Mouse (Mus musculus): ENCODE results near the gene Lrrc52.

The Lrrc52 gene

DNA sequence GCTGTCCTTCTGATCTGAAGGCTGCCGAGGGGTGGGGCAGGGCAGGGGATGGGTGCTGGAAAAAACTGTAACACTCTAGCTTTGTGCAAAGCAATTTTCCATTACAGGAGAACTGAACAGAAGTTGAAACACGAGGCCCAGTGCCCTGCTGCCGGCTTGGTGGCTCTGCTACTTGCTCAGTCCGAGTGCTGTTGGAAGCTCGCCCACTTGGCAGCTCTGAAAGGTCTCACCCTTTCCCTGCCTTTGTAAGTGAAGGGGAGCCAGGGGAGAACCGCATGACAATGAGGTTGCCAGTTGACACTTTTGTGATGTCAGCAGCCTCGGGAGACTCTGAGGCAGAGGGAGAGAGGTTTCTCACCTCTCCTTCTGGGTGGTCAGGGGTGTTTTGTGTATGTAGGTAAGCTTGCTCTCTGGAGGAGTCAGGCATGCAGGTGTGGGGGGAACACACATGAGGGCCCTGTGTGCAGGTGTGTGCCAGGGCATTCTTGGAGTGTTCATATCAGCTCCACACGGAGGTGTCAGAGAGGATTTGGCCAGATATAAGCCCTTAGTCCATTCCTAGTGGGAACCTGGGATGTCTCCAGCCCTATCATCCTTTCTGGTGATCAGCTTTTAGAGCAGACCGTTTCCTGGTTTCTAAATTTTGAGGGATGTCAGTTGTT lies at the start of gene Lrrc52:
Lrrc52 (minus strand) TSS at position 16 of the 662 bp plus-strand sequence.
- DNase-seq (ENCODE audit: low read depth), result no peak

DNA sequence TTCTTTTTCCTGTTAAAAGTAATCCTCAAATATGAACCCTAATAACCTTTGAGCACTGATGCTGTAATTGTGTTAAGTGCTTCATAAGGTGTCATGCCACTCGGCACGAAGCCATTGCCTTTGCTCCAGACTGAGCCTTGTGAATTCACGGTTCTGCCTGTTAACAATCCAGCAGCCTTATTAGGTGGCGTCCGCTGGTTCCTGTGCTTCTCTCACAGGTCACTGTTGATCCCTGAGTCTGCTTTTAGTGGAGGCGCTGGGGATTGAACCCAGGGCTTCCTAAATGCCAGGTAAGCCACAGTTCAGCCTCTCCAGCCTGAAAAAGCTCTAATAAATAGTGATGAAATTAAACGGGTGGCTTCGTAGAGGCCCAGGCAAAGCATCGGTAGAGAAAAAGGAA lies 45.0 kb upstream of the Lrrc52 start:
- DNase-seq (ENCODE audit: low read depth), result no peak

DNA sequence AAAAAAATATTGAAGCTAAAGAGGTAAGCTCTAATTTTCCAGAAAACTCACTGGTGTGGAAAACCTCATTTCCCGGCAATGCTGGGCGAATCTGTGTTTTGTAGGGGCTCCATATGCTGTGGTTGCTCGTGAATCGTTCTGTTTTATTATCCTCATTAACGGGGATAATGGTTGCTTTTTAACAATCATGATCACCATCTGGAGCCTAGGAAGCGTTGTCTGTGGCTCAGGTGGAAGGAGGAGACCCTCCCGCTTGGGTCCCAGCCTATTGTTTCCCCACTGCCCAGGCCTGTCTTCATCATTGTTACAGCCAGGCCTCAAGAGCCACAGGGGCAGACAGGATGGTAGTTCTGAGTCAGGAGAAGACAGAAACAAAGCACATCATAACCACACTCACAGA lies 39.5 kb upstream of the Lrrc52 start:
- no peak for DNase-seq (ENCODE audit: low read depth)

DNA sequence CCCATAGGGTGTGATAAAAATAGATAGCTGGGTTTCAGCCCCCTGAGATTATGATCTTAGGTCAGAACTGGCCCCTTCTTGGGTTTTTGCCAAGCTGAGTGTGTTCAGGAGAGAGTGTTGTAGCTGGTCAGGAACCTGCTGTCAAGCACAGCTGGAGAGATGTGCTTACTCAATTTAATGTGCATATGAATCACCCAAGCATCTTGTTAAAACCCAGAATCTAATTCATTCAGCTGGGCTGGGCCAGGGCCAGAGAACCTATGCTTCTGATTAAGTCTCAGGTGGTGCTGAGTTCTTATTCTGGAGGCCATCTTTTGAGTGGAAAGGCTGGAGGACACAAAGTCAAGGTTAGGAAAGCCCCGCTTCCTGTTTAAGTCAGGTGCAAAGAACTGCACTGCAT lies 38.8 kb upstream of the Lrrc52 start:
- no peak for DNase-seq (ENCODE audit: low read depth)

DNA sequence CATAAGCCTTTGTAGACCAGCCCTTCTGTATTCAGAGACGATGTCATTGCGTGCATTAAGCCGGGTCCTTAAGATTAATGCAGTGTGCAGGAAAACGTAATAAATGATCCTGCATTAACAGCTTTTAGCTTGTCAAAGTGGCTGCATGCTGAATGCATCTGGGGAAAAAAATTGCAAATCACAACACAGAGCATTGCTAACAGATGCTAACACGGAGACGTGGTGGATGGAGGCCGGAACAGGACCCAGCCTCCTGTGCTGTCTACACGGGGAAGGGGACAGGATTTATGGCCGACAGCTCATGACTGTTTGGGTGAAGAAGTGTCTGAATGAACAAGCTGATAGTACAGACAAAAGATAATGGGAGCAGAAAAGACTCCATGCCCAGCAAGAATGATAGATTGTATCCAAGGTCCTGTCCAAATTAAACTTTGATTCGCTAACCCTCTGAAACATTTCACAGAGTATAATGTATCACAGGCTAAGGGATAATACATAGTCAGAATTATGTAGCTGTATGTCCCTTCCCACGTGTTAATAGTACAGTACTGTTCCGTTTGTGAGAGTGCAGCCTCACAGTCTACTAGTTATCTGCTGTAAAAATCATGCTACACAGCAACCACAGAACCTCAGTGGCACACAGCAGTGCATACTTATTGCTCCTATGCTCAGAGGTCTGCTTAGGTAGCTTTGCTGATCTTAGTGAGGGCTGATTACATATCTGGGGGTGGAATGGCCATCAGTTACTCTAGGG lies 32.7 kb upstream of the Lrrc52 start:
- no peak for DNase-seq (ENCODE audit: low read depth)

DNA sequence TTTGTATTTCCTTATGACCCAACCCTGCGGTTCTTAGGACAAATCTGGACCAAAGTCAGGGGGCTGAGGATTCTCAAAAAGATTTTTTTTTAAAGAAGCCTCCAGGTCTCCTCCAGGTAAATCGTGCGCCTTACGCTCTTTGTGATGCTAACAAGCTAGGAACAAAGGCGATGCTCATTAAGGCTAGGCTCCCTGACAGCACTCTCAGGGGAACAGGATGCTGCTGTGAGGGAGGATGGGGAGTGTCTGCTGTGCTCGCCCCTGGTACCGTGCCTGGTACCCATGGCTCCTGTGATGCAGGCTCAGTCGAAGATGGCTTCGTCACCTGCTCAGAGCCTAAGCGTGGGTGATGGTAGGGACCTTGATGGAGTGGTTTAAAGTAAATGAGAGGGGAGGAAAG lies 31.4 kb upstream of the Lrrc52 start:
- no peak for DNase-seq (ENCODE audit: low read depth)

DNA sequence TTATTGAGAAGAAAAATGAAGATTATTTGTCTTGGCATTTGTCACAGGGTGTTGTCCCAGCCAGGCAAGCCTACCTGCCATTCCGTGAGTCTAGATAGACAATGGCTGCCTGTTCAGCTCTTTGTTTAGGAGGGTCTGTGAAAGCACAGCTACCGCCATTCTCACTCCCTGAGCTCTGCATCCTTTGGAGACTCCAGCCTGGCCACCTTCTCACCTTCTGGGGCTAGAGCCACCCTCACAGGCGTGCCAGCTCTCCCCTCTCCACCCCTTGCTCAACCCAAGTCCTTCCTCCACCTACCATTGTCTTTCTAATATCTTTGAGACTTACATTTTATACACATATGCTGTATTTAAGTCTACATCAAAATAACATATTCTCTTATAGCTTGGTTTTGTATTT lies 31.0 kb upstream of the Lrrc52 start:
- no peak for DNase-seq (ENCODE audit: low read depth)

DNA sequence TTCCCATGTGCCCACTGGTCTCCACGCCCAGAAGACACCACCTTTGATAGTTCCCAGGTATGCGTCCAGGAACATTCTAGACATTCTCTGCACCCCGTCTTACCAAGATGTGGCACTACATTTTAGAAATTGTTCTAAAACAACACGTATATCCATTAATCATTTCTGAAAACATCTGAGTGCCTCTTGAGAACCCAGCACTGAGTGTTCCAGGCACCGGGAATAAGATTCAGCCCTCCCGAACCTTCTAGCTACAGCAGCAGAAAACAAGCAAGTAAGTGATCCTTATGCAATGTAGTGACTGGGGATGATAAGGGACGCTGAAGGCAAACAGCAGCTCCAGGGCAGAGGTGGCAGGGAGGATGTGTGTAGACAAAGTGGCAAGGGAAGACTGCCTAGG lies 24.9 kb upstream of the Lrrc52 start:
- DNase-seq (ENCODE audit: low read depth), result no peak

DNA sequence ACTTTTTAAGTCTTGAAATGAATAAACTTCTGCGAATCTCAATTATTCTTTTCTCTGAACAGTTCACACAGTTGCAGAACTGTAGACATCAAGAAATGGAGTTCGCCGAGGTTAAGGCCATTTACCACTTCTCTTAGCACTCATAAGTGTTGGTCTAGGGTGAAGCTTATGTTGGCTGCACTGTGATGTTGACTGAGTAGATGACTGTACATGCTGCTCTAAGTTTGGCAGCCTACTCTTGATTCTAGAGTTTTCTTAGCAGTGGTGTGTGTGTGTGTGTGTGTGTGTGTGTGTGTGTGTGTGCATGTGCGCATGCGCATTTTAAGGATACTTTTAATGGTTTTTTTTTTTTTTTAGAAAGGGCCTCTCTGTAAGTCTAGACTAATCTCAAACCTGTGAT lies 21.4 kb upstream of the Lrrc52 start:
- no peak for DNase-seq (ENCODE audit: low read depth)

DNA sequence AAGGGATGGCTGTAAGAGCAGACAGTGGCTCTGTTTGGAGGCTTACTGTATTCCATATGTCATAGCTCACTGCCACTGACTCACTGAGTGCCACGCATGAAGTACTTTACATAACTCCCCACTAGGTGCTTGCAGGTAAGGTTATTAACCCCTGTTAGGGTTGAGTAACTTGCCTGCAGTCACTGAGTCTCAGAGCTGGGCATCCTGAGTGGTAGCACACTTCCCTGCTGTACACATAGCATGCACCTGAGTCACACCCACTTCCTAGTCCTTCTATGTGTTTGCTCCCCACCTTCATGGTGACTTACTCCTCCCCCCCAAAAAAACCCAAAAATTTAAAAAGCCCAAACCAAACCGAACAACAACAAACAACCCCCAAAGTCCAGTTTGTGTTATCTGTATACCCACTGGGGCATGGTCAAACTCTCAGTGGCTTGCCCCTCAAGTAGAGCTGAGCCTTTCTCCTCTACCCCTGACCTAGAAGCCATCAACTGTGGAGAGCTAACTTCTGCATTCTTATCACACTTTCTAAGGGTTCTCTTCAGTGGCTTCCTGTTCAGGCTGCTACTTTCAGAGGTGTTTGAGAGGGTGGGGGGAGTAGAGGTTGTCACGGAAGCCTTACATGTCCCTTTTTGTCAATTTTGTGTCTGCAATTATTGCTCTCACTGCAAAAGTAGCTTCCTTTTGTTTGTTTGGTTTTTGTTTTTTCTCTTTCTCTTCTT lies 20.5 kb upstream of the Lrrc52 start:
- no peak for DNase-seq (ENCODE audit: low read depth)

DNA sequence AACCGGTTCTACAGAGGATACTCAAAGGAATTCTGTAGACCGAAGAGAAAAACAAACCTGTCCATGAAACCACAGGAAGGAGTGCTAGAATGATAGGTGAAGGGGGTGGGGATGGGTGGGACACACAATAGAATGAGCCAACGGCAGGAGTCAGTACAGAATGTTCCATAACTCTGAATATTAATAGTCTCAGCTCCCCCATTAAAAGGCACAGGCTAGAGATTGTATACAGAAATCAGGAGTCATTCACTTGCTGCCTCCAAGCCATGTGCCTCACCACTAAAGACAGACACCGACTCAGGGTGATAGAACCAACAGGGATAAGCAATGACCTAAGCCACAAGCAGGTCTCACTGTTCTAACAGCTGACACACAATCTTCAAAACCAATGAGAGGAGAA lies 16.3 kb upstream of the Lrrc52 start:
- DNase-seq (ENCODE audit: low read depth), result no peak

DNA sequence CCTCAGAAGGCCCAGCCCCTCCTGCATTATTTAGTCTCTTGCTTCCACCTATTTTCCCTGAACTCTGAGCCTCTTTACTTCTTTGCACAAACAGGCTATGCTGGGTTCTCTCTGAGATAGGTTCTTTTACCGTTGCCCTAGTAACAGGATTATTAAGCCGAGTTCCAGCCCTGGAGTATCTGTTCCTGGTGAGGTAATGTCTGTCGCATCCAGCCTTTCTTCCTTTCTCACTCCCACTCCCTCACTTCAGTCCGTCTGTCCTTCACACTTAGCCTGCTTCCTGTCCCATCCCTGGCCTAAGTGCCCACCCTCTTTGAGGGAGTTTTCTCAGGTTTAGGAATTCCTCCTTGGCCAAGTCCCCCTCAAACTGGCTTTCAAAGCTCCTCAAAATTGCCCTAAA lies 7.0 kb upstream of the Lrrc52 start:
- no peak for DNase-seq (ENCODE audit: low read depth)

DNA sequence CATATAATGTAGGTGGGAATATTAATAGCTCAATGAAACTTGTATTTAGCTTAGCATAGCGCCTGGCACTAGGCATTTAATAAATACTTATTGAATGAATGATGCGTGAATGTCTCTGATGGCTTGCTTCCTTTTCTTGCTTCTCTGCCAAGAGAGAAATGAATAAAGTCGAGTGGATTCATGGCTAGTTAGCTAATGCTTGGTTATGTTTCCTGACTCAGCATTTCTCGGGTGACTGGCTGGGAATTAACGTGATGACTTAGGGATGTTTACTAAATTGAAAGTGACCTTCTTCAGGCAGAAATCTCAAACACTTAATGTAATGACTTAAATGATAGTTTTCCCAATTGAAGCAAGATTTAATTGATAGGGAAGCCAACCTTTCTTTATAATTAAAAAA lies 1.3 kb upstream of the Lrrc52 start:
- DNase-seq (ENCODE audit: low read depth), result no peak

DNA sequence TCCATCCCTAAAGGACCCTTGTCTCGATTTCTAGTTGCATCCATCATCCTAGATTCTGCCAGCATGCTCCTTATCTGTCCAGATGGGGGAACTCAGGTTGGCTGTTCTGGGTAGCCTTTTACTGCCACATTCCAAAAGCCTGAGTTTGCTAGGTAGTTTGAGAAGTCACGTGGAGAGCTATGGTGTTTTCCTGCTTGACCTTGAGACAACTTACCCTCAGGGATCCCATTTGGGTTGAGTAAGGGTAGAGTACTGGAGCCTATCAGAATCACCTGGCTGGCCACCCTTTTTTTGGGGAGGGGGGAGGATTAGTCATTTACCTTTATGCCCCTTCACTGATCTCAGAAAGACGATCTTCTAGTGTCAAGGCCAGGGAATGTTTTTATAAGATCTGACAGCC lies 9.3 kb downstream of the Lrrc52 start:
- no peak for DNase-seq (ENCODE audit: low read depth)

DNA sequence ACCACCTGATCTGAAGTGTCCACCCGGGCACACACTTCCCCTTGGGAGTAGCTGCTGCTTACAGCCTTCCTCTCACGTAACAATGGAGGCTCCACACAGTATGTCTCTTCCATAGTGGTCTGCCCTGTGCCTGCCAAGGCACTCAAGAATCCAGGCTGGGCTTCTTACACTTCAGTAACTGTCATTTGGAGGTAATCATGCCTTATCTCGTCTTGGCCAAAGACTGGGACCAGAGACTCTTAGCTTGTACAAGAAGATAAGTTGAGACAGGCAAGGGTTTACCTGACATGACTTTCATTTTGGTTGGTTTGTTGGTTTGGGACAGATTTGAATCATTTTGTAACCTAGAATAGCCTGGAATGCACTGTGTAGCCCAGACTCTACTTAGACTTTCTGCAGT lies 13.5 kb downstream of the Lrrc52 start:
- DNase-seq (ENCODE audit: low read depth), result no peak

DNA sequence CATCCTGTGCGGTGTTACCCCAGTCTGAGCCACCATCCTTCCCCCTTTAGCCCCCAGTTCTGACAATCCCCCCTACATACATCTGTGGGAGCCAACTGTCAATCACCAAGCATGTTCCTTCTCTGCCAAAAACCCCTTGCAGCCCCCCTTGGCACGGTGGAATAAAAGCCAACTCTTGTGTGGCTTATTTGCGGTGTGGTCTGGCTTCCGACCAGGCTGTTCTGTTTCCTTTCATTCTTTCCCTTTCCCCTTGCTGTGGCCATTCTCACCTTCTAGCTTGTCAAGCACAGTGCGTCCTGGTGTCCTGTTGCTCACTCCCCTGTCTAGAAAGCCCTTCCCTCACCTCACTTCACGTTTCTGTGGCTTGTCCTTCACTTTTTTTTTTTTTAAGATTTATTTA lies 14.1 kb downstream of the Lrrc52 start:
- DNase-seq (ENCODE audit: low read depth), result no peak

DNA sequence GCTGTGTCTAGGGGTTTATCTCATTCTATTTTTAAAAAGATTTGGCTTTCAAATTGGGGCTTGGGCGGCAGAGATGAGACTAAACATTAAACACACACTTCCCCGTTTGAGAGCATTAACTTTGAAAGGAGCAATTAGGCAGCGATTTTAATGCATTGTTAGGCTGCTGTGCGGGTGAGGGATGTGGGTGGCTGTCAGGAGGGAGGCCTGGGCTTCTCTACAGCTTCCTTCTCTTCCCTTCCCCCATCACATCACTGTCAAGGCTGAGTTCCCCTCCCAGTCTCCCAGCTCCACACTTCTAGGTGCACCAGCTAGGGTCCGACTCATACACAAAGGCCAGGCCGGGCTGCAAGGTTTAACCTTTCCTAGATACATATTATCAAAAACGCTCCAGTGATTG lies 18.0 kb downstream of the Lrrc52 start:
- DNase-seq (ENCODE audit: low read depth), result no peak

DNA sequence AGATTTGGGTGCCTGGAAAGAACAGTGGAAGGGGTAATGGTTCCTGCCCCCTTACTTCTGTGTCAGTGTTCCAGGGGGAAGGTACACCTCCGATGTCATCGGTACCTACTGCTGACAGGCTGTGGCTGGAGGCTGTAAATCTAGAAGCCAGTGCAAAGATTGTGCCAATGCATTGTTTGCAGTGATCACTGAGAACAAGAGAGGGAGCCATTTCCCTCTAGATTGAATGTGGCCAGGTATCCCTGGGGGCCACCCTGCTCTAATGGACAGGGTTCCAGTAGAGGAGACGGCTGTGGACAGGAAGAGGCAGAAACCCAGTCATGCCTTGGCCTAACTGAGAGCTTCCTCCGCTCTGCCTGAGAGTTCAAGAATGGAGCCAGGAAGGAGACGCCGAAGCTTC lies 18.5 kb downstream of the Lrrc52 start:
- DNase-seq (ENCODE audit: low read depth), result no peak

DNA sequence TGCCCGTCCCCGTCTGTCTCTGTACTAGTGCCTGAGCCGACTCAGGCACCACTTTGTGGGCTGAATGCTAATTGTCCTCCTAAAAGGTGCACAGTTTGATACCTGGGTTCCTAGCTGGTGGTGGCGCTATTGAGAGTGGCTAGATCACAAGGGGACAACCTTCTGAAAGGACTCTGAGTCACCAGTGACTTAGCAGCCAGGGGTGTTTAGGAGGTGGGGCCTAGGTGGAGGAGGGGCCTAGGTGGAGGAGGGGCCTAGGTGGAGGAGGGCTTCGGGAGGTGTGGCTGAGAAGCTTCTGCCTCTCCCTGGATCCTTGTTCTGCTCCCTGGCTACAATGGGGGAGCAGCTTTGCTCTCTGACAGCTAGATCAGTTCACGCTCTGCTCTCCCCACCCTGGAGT lies 20.1 kb downstream of the Lrrc52 start:
- no peak for DNase-seq (ENCODE audit: low read depth)

DNA sequence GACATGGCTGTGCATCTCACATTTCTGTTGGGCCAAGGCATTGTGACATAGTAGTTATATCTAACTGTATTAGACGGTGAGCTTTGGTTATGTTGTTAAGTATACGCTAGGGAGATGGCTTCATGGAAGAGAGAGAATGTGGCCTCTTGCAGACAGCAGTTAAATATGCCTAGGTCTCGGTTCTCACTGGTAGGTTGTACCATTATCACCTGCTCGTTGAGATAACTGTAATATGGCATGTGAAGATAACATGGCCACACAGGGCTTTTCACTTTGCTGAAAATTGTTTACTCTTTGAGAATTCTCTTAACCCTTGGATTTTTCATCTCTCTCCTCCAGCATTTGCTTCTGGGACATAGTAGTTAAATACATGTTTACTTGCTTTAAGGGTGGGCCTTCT lies 21.4 kb downstream of the Lrrc52 start:
- DNase-seq (ENCODE audit: low read depth), result no peak

DNA sequence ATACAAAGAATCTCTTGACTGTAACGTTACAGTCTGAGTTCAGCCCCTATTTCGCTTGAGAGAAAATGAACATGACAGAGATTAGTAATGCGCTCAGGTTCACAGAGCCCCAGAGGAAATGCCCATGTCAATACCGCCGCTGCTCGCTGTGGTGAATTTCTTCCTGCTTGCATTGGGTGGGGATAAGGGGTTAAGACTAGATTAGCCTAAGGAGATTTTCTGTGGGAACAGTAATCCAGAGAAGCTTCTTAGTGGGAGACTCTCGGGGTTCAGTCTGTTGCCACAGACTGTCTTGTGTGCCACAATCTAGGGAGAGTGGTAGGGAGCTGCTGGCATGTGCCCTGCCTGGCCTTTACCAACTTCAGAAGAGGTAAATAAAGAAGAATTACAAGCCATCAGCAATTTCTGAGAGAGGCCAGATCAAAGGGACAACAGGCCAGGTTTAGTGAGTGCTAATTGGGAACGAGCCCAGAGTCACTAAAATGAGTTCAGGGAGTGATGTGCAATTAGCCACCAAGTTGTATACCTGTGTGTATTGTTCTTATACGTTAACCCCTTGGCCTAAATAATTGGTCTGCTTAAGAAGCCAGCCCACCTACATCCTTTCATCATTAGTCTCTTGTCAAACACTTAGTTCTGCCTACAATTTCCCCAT lies 28.2 kb downstream of the Lrrc52 start:
- no peak for DNase-seq (ENCODE audit: low read depth)

DNA sequence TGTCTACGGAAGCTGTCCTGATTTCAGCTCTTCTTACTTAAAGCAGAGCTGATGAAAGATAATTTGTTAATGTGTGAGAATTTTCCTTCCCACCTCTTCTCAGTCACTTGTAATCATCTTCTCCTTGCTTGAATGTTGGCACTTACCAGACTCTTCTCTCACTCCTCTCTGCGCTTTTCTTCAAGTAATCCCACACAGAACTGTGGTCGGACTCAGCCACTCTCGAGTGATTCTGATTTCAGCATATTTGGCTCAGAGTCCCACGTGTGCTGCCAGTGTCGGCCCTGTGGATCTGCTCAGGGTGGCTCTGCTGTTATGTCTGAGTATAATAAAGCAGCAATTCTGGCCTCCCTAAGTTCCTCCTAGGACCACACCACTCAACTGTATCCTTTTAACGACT lies 29.5 kb downstream of the Lrrc52 start:
- DNase-seq (ENCODE audit: low read depth), result no peak
